Comparison of ENCODE assay signal across 22 mouse cellular contexts in the genomic region with DNA sequence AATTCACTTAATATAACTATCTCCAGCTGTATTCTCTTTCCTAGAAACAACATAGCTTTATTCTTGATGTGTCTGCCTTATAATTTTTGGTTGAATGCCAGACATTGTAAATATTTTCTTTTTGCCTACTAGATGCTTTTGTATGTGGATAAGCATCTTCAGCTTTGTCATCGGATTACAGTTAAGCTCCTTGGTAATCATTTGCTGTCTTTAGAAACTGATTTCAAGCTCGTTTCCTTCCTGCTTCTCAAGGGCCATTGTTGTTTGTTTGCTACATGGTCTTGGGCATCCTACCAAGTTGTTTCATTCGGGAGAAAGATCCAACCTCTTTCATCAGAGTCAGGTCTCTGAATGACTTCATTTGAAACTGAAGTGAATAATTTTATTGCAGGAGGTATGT. TPM values are rescaled to one million over a fixed set of nuclear protein-coding genes. Genes with fewer than 3 reads are reported as not detected.
"Had no signal": no experiment of that assay in that cellular context is flagged by ENCODE, and none has a peak within 500 bp of the region (broad histone marks: within the 10 kb centered on the region; RNA-seq: fewer than 3 reads in every experiment).

No protein-coding gene starts in this region.

- H3K36me3 ChIP-seq: liver, embryonic 13.5 days; liver, embryonic 15.5 days; lung, embryonic 15.5 days; midbrain, embryonic 13.5 days; midbrain, embryonic 15.5 days; neural tube, embryonic 12.5 days; stomach, embryonic 15.5 days had no signal

- H3K27ac ChIP-seq: liver, embryonic 13.5 days; liver, embryonic 15.5 days; lung, embryonic 15.5 days; macrophage; midbrain, embryonic 13.5 days; midbrain, embryonic 15.5 days; neural tube, embryonic 12.5 days; stomach, embryonic 15.5 days; stomach, postnatal 0 days had no signal

- H3K4me3 ChIP-seq: liver, embryonic 13.5 days; liver, embryonic 15.5 days; lung, embryonic 15.5 days; megakaryocyte, embryonic 14.5 days; midbrain, embryonic 13.5 days; midbrain, embryonic 15.5 days; neural tube, embryonic 12.5 days; stomach, embryonic 15.5 days had no signal

- H3K4me2 ChIP-seq: liver, embryonic 13.5 days; liver, embryonic 15.5 days; lung, embryonic 15.5 days; midbrain, embryonic 11.5 days; midbrain, embryonic 13.5 days; midbrain, embryonic 15.5 days; neural tube, embryonic 12.5 days; stomach, embryonic 15.5 days had no signal

- H3K9me3 ChIP-seq: liver, embryonic 13.5 days; liver, embryonic 15.5 days; lung, embryonic 15.5 days; midbrain, embryonic 13.5 days; midbrain, embryonic 15.5 days; neural tube, embryonic 12.5 days; stomach, embryonic 15.5 days had no signal

- ATAC-seq: liver, postnatal 0 days; midbrain, embryonic 13.5 days; midbrain, embryonic 15.5 days had no signal

- H3K27me3 ChIP-seq: liver, embryonic 13.5 days; liver, embryonic 15.5 days; lung, embryonic 15.5 days; midbrain, embryonic 13.5 days; midbrain, embryonic 15.5 days; neural tube, embryonic 12.5 days; stomach, embryonic 15.5 days had no signal

- H3K9ac ChIP-seq: liver, embryonic 13.5 days; liver, embryonic 15.5 days; liver, postnatal 0 days; lung, embryonic 15.5 days; midbrain, embryonic 13.5 days; midbrain, embryonic 15.5 days; neural tube, embryonic 12.5 days; stomach, embryonic 15.5 days had no signal

- H3K4me1 ChIP-seq: liver, embryonic 13.5 days; liver, embryonic 15.5 days; lung, embryonic 15.5 days; megakaryocyte, embryonic 14.5 days; midbrain, embryonic 13.5 days; midbrain, embryonic 15.5 days; neural tube, embryonic 12.5 days; stomach, embryonic 15.5 days had no signal

- DNase-seq: liver, embryonic 13.5 days; liver, postnatal 0 days; lung, adult 2 months; right cerebral cortex, postnatal 14 days; thymus, adult 2 months; thymus, postnatal 25 days; thymus, postnatal 4 days had no signal

RNA-seq across cellular contexts. Expression of a gene that starts 59.8 kb away (rescaled TPM):
- total RNA-seq: megakaryocyte progenitor cell, adult 5-6 weeks; monocyte, adult 5-6 weeks; neutrophil, adult 5-6 weeks had no signal
- polyA plus RNA-seq: liver, embryonic 13.5 days; liver, embryonic 15.5 days; liver, postnatal 0 days; lung, adult 2 months; lung, embryonic 15.5 days; macrophage; midbrain, embryonic 11.5 days; midbrain, embryonic 15.5 days; neural tube, embryonic 12.5 days; neural tube, embryonic 14.5 days; spleen, adult 2 months; stomach, embryonic 15.5 days; stomach, postnatal 0 days had no signal
